Mouse (Mus musculus) heart, postnatal 4 days (tissue): ENCODE data around the gene Nelfb. TPM values are rescaled to one million over a fixed set of nuclear protein-coding genes. Genes with fewer than 3 reads are reported as not detected.

ENCODE experiments used
- DNase-seq: peaks from one replicate; pipeline ENCODE4 v3.0.0; 2021
- total RNA-seq, 2 experiments: library from RNA; stranded (reverse); gene quantifications; 2 replicates each; pipeline ENCODE4 v1.2.3; 2021

The Nelfb gene
- total RNA-seq, 2 experiments from 2014 or later = 43.4 to 44.5 TPM

DNA sequence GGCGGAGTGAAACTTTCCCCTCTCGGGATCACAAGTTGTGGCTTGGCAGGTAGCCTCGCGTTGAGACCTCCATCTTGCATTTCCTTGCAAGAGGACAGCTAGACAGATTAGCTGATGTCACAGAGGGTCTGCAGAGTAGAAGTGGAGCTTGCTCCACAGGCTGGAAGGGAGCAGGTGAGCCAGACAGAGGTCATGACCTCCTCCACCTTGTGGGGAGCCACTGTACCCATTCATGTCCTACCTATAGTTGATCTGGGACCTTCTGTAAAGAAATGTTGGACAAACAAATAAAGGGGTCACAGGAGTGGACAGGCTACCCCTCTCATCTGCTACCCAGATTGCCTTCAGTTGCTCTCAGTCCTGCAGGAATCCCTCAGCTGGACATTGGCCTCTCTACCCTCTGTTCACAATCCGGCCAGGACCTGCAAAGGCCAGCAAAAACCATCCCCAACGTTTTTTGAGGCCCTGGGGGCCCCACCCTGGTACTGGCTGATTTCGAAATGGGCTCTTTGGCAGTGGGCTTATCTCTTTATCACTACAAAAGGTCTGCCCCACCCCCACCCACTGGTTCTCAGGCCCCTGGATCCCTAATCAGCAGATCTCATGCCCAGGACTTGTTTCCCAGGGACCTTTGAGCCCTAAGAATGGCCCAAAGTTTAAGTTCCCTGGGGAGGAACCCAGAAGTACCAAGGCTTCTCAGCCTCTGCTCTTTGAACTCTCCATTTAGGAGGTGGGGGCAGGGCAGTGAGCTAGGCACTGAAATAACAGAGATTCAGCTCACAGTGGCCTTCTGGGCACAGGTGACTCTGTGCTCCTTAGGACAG, 36.2 kb downstream of the Nelfb start:
- no peak for DNase-seq

GRCm38 (mm10) chr2:25173821-25174220, 37.5 kb downstream of the Nelfb start:
- no peak for DNase-seq

- DNase-seq = no peak
Measured at GRCm38 (mm10) chr2:25172629-25173028, 38.7 kb downstream of the Nelfb start.

- DNase-seq = no peak
Measured at GRCm38 (mm10) chr2:25171769-25172153, 39.5 kb downstream of the Nelfb start.

DNA sequence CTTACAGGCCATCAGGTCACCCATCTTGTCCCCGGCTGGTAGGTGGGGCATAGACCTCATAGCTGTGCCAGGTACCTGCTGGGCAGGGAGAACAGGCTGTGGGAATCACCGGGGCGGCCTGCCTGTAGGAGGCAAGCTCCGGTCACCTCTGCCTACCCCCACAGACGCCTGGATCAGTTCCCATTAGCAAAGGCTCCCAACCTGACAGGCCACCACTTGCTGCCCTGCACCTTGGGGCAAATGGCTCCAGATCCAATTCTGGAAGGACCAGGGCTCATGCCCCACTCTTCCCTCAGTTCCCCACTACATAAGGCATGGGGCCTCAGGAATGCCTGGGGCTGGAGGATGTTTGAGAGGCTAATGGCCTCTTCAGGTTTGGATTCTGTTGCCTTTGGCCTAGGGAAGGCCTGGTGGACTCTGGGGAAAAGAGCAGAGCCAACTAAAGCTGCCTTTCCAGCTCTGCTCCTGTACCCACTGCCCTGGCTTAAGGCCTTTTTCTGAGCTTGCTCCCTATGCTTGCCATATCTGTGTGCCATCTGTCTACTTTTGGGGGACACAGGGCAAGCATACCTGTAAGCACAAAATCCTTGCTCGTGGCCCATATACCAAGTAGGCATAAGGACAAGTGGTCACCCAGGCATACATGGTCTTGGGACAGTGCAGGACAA, 40.1 kb downstream of the Nelfb start:
- no peak for DNase-seq

DNA sequence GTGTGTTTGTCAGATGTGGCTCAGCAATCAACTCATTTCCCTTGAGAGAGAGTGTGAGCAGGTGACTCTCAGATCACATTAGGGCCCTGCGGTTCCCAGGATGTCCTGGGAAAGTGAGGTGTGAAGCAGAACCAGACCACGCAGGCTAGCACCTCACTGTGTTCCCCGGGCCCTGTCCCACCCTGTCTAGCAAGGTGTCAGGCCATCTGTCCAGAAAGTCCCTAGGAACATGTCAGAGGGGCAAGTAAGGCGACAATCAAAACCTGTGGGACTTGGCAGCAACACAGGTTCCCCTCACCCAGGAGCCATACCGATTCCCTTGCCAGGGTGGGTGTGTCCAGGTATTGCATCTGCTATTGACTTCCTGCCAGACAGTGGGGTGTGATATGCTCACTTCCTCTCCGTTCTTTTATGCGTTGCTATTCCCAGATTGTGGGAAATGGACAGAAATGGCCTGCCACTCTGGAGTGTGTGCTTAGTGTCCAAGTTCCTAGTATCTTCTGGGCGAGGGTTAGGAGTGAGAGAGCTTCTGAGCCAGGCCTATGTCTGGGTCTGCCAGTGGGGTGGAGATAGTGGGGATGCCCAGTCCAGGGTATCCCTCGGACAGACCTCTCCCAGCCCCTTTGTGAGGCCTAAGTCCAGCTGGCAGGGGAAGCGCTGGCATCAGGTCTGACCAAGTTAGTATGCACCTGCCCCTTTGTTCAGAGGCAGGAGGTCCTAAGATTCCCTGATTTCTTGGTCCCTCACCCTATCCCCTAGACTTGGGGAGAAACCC, 40.8 kb downstream of the Nelfb start:
- no peak for DNase-seq

- no peak for DNase-seq
Measured at GRCm38 (mm10) chr2:25169778-25170177, 41.5 kb downstream of the Nelfb start.

- DNase-seq = no peak
Measured at GRCm38 (mm10) chr2:25168665-25168978, 42.7 kb downstream of the Nelfb start.

DNA sequence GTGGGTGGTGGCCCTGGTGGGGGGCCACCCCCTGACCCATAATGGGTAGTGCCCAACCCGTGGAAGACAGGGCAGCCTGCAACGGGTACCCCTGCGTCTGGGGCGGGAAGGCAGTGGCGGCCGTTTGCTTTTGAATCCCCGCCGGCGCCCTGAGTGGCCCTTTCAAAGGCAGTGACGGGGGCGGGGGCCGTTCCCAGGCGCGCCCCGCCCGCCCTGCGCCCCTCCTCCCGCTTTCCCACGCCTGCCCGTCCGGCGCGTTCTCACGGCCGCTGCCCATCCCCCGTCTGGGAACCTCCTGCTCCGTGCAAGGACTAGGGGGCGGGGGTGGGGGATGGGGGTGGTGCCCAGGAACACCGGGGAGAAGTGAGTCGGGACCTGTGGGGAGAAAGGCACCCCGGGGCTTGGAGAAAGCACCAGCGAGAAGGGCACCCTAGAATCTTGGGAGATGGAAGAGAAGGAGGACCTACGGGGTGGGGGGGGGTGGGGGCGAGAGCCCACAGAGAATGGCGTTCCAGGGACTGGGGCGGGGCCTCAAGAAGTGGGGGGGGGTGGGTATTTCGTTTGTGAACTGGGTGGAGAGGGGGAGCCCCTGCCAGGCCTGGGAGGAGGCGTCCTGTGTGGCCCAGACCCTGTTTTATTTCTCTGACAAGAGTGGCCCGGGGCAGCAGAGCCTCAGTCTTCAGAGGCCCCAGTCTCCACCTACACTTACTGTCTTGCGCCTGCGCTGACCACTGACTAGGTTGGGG, 43.2 kb downstream of the Nelfb start:
- peak; percentile 86 for DNase-seq

DNA sequence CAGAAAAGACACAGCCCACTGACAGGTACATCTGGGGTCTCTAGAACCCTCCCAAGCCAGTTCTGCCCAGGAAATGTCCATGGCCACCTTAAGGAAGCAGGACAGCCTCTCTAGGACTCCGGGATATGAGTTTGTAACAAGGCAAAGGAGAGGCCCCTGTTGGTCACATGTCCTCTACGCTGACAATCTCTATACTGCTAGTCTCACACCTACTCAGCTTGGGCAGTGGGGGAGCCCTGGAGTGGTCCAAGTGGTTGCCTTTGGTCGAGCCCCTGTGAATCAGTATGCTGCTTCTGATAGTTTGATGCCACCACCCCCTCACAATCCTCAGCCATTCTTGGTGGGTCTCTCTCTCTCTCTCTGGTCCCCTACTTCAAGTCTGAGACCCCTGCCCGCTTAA, 43.8 kb downstream of the Nelfb start:
- no peak for DNase-seq

DNA sequence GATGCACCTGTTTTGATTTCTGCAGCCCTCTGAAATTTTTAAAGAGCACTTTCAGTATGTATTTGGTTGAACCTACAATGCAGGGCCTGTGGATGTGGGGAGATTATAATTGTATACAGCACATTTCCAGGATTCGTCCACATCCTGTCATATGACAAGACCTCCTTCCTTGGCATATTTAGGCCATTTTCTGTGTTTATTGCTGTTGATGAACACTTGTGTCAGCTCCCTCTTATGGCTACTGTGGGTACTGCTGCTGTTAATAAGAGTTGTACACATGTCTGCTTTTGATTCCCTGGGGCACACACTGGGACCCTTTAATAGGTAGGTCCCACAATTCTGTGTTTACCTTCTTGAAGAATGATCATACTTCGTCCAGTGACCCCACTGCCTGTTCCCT, 53.6 kb downstream of the Nelfb start:
- peak; percentile 70 for DNase-seq

DNA sequence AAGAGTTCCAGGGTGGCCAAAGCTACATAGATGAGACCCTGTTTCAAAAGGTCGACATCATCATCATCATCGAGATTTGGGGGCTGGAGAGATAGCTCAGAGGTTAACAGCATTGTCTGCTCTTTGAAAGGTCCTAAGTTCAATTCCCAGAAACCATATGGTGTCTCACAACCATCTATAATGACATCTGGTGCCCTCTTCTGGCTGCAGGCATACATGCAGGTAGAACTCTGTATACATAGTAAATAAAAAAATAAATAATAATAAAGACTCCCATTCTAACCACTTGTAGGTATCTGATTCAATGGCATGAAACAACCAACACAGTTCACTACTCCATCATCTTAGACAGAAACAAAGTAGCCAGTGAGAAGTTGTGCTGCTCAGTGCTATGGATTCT, 54.3 kb downstream of the Nelfb start:
- DNase-seq = no peak

DNA sequence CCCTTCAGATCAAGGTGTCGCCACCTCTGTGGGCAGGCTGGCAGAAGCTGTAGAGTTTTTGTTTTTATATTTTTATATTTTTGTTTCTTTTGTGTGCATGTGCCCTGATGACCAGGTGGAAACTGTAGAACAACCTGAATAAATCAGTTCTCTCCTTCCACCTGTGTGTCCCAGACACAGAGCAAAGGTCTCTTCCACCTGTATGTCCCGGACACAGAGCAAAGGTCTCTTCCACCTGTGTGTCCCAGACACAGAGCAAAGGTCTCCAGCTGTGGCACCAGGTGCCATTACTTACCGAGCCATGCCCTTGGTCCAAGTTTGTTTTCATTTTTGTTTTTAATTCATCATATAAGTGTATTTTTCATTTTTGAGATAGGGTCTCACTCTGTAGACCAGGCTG, 55.1 kb downstream of the Nelfb start:
- no peak for DNase-seq

DNA sequence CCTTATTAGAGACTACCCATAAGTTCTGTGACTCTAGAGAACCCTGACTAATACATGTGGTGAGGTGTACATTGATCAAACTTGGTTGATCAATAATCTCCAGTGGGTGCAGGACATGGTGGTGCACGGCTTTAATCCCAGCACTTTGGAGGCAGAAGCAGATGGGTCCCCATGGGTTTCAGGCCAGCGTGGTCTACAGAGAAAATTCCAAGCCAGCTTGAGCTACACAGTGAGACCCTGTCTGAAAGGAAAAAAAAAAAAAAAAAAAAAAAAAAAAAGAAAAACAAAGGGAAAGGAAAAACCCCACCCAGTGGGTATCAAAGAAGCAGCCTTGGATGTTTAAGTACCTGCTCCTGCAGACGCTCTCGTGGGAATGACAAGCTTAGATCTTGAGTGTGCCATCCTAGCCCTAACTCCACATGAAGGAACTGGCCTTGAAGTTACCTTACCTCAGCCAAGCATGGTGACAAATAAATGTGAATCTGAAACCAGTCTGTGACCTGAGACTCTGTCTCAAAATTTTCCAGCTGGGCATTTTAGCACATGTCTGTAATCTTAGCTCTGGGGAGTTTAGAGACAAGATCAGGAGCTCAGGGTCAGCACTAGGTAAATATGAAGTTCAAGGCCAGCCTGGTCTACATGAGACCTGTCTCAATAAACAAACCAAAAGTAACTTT, 59.9 kb downstream of the Nelfb start:
- no peak for DNase-seq

Other genes starting within 250 kb of the Nelfb start
- gene Dph7, start 249.1 kb downstream of the Nelfb start, total RNA-seq = 1 to 10 TPM; 8.6 to 8.8 TPM
- gene Mrpl41, start 236.4 kb downstream of the Nelfb start, total RNA-seq = 10 to 100 TPM; 78.3 to 79.7 TPM
- 10 to 100 TPM; 13.5 to 13.7 TPM for gene Pnpla7, start 235.5 kb downstream of the Nelfb start, total RNA-seq
- 10 to 100 TPM; 45.8 to 47.8 TPM for gene Nsmf, start 157.1 kb downstream of the Nelfb start, total RNA-seq
- not detected for gene Entpd8, start 131.2 kb downstream of the Nelfb start, total RNA-seq
- not detected for gene Noxa1, start 116.3 kb downstream of the Nelfb start, total RNA-seq
- gene Nrarp, start 30.7 kb downstream of the Nelfb start, total RNA-seq = 10 to 100 TPM; 31.2 to 33.4 TPM
- 1 to 10 TPM; 4.4 to 5.8 TPM for gene Tor4a, start 14.6 kb downstream of the Nelfb start, total RNA-seq
- not detected for gene Stpg3, start 3.1 kb upstream of the Nelfb start, total RNA-seq
- gene Fam166a, start 7.3 kb upstream of the Nelfb start, total RNA-seq = not detected
- gene Tubb4b, start 13.2 kb upstream of the Nelfb start, total RNA-seq = 100 to 1,000 TPM; 415 to 442 TPM
- gene Slc34a3, start 22.9 kb upstream of the Nelfb start, total RNA-seq = not detected
- not detected for gene Rnf224, start 25.3 kb upstream of the Nelfb start, total RNA-seq
- gene Rnf208, start 30.8 kb upstream of the Nelfb start, total RNA-seq = 1 to 10 TPM; 1.5 to 3.0 TPM
- not detected for gene Cysrt1, start 31.0 kb upstream of the Nelfb start, total RNA-seq
- gene AL732309.1, start 35.4 kb upstream of the Nelfb start, total RNA-seq = 1 to 10 TPM; 1.3 to 1.8 TPM
- gene Tmem203, start 44.0 kb upstream of the Nelfb start, total RNA-seq = 10 to 100 TPM; 16.9 to 18.1 TPM
- 1 to 10 TPM; 4.9 to 5.7 TPM for gene Tprn, start 51.1 kb upstream of the Nelfb start, total RNA-seq
- gene Ssna1, start 60.9 kb upstream of the Nelfb start, total RNA-seq = 10 to 100 TPM; 60.0 to 62.0 TPM
- 10 to 100 TPM; 49.7 to 53.1 TPM for gene Anapc2, start 61.0 kb upstream of the Nelfb start, total RNA-seq
- not detected for gene Tmem210, start 76.7 kb upstream of the Nelfb start, total RNA-seq
- not detected for gene Lrrc26, start 78.4 kb upstream of the Nelfb start, total RNA-seq
- gene Grin1, start 107.7 kb upstream of the Nelfb start, total RNA-seq = not detected
- 10 to 100 TPM; 27.2 to 28.6 TPM for gene Man1b1, start 120.8 kb upstream of the Nelfb start, total RNA-seq
- gene Dpp7, start 144.9 kb upstream of the Nelfb start, total RNA-seq = 1 to 10 TPM; 4.7 to 5.2 TPM
- 1 to 10 TPM; 7.3 to 9.5 TPM for gene Uap1l1, start 154.2 kb upstream of the Nelfb start, total RNA-seq
- 10 to 100 TPM in 1 of 2 experiments, 1 to 10 TPM in 1; 8.7 to 10.8 TPM for gene Sapcd2, start 160.8 kb upstream of the Nelfb start, total RNA-seq
- gene Entpd2, start 184.4 kb upstream of the Nelfb start, total RNA-seq = 1 to 10 TPM; 5.7 to 8.5 TPM
- gene Npdc1, start 187.9 kb upstream of the Nelfb start, total RNA-seq = 10 to 100 TPM; 33.1 to 35.2 TPM
- under 1 TPM in 1 of 2 experiments, not detected in 1; 0.11 TPM for gene Fut7, start 211.8 kb upstream of the Nelfb start, total RNA-seq
- gene Abca2, start 217.2 kb upstream of the Nelfb start, total RNA-seq = 10 to 100 TPM; 19.4 to 20.7 TPM
- 1 to 10 TPM; 2.8 to 4.1 TPM for gene Clic3, start 245.3 kb upstream of the Nelfb start, total RNA-seq
- gene Paxx, start 249.6 kb upstream of the Nelfb start, total RNA-seq = 10 to 100 TPM; 30.5 to 32.8 TPM